Mouse (Mus musculus): ENCODE data around the gene Odaph.
"Not testable (repeated sequence)": the region's sequence is repeated elsewhere in the genome, so short reads cannot be mapped to it uniquely, and the experiment has no call there.

Odaph gene

GRCm38 (mm10) chr5:91987236-91987635 lies at the start of gene Odaph:
TSS of gene Odaph (plus strand) at chr5:91987475.
- no peak for DNase-seq (ENCODE audit: low spot score)

- DNase-seq (ENCODE audit: low spot score) = not testable (repeated sequence)
Measured at GRCm38 (mm10) chr5:91945609-91946008, 41.7 kb upstream of the Odaph start.

- no peak for DNase-seq (ENCODE audit: low spot score)
Measured at GRCm38 (mm10) chr5:91947008-91947407, 40.3 kb upstream of the Odaph start.

- no peak for DNase-seq (ENCODE audit: low spot score)
Measured at GRCm38 (mm10) chr5:91949441-91949840, 37.8 kb upstream of the Odaph start.

GRCm38 (mm10) chr5:91951404-91951803 lies 35.9 kb upstream of the Odaph start:
- peak; percentile 28 for DNase-seq (ENCODE audit: low spot score)

GRCm38 (mm10) chr5:91956991-91957760 lies 30.1 kb upstream of the Odaph start:
- DNase-seq (ENCODE audit: low spot score) = no peak

- DNase-seq (ENCODE audit: low spot score) = no peak
Measured at GRCm38 (mm10) chr5:91959096-91959495, 28.2 kb upstream of the Odaph start.

- DNase-seq (ENCODE audit: low spot score) = no peak
Measured at GRCm38 (mm10) chr5:91959986-91960385, 27.3 kb upstream of the Odaph start.

GRCm38 (mm10) chr5:91960606-91961254 lies 26.5 kb upstream of the Odaph start:
- no peak for DNase-seq (ENCODE audit: low spot score)

GRCm38 (mm10) chr5:91961370-91961769 lies 25.9 kb upstream of the Odaph start:
- DNase-seq (ENCODE audit: low spot score) = no peak

GRCm38 (mm10) chr5:91962259-91962638 lies 25.0 kb upstream of the Odaph start:
- DNase-seq (ENCODE audit: low spot score) = no peak

GRCm38 (mm10) chr5:91962639-91963440 lies 24.4 kb upstream of the Odaph start, which contains the start of gene Rchy1:
TSS of gene Rchy1 (minus strand) at chr5:91963068.
- peak; percentile 97 for DNase-seq (ENCODE audit: low spot score)

- no peak for DNase-seq (ENCODE audit: low spot score)
Measured at GRCm38 (mm10) chr5:91972046-91972445, 15.2 kb upstream of the Odaph start.

- no peak for DNase-seq (ENCODE audit: low spot score)
Measured at GRCm38 (mm10) chr5:91974002-91974401, 13.3 kb upstream of the Odaph start.

- no peak for DNase-seq (ENCODE audit: low spot score)
Measured at GRCm38 (mm10) chr5:91975758-91976157, 11.5 kb upstream of the Odaph start.

GRCm38 (mm10) chr5:91976566-91977396 lies 10.5 kb upstream of the Odaph start:
- DNase-seq (ENCODE audit: low spot score) = no peak

GRCm38 (mm10) chr5:91977397-91977770 lies 9.9 kb upstream of the Odaph start:
- DNase-seq (ENCODE audit: low spot score) = no peak

- no peak for DNase-seq (ENCODE audit: low spot score)
Measured at GRCm38 (mm10) chr5:91981176-91981840, 6.0 kb upstream of the Odaph start.

- no peak for DNase-seq (ENCODE audit: low spot score)
Measured at GRCm38 (mm10) chr5:91983490-91983889, 3.8 kb upstream of the Odaph start.

- DNase-seq (ENCODE audit: low spot score) = no peak
Measured at GRCm38 (mm10) chr5:91985721-91986120, 1.6 kb upstream of the Odaph start.

GRCm38 (mm10) chr5:91987799-91988198 lies 524 bp downstream of the Odaph start:
- no peak for DNase-seq (ENCODE audit: low spot score)

Data from embryo, embryonic 10 days (tissue).